Mouse (Mus musculus): ENCODE measurements around the gene Crocc. TPM values are rescaled to one million over a fixed set of nuclear protein-coding genes. Genes with fewer than 3 reads are reported as not detected.

Gene Crocc
- polyA plus RNA-seq, 1 experiment from 2014 or later: 1.9 TPM

- no peak for DNase-seq (ENCODE audit: low spot score)
Measured at GRCm38 (mm10) chr4:141020811-141021613, 39.3 kb downstream of the Crocc start.

- no peak for DNase-seq (ENCODE audit: low spot score)
Measured at GRCm38 (mm10) chr4:141020220-141020619, 40.1 kb downstream of the Crocc start.

GRCm38 (mm10) chr4:141017657-141018436 is 42.5 kb downstream of the Crocc start:
- DNase-seq (ENCODE audit: low spot score): no peak

- DNase-seq (ENCODE audit: low spot score): no peak
Measured at GRCm38 (mm10) chr4:141016311-141016710, 44.0 kb downstream of the Crocc start.

- DNase-seq (ENCODE audit: low spot score): no peak
Measured at GRCm38 (mm10) chr4:141015356-141015755, 45.0 kb downstream of the Crocc start.

GRCm38 (mm10) chr4:141014856-141015255 is 45.5 kb downstream of the Crocc start:
- no peak for DNase-seq (ENCODE audit: low spot score)

- DNase-seq (ENCODE audit: low spot score): no peak
Measured at GRCm38 (mm10) chr4:141014114-141014513, 46.2 kb downstream of the Crocc start.

- DNase-seq (ENCODE audit: low spot score): no peak
Measured at GRCm38 (mm10) chr4:141012558-141012957, 47.8 kb downstream of the Crocc start.

GRCm38 (mm10) chr4:141011556-141012328 is 48.6 kb downstream of the Crocc start:
- no peak for DNase-seq (ENCODE audit: low spot score)

- no peak for DNase-seq (ENCODE audit: low spot score)
Measured at GRCm38 (mm10) chr4:141010941-141011429, 49.4 kb downstream of the Crocc start.

- no peak for DNase-seq (ENCODE audit: low spot score)
Measured at GRCm38 (mm10) chr4:141010526-141010925, 49.8 kb downstream of the Crocc start.

- DNase-seq (ENCODE audit: low spot score): no peak
Measured at GRCm38 (mm10) chr4:141010118-141010517, 50.2 kb downstream of the Crocc start, which contains the start of gene Mfap2. TSS of gene Mfap2 (plus strand) at chr4:141010418.

GRCm38 (mm10) chr4:141008028-141008427 is 52.3 kb downstream of the Crocc start:
- DNase-seq (ENCODE audit: low spot score): no peak

- no peak for DNase-seq (ENCODE audit: low spot score)
Measured at GRCm38 (mm10) chr4:141005983-141006382, 54.4 kb downstream of the Crocc start.

GRCm38 (mm10) chr4:140996812-140997211 is 63.5 kb downstream of the Crocc start:
- DNase-seq (ENCODE audit: low spot score): no peak

GRCm38 (mm10) chr4:140995811-140996210 is 64.5 kb downstream of the Crocc start:
- DNase-seq (ENCODE audit: low spot score): no peak

- no peak for DNase-seq (ENCODE audit: low spot score)
Measured at GRCm38 (mm10) chr4:140993846-140994245, 66.5 kb downstream of the Crocc start.

GRCm38 (mm10) chr4:140992215-140992614 is 68.1 kb downstream of the Crocc start:
- no peak for DNase-seq (ENCODE audit: low spot score)

GRCm38 (mm10) chr4:140989447-140989846 is 70.9 kb downstream of the Crocc start:
- no peak for DNase-seq (ENCODE audit: low spot score)

- no peak for DNase-seq (ENCODE audit: low spot score)
Measured at GRCm38 (mm10) chr4:140988706-140989290, 71.6 kb downstream of the Crocc start.

GRCm38 (mm10) chr4:140987476-140987875 is 72.9 kb downstream of the Crocc start:
- DNase-seq (ENCODE audit: low spot score): peak; percentile 28
